Mouse (Mus musculus): ENCODE results near the gene Asic1. TPM values are rescaled to one million over a fixed set of nuclear protein-coding genes. Genes with fewer than 3 reads are reported as not detected.

Gene Asic1
- polyA plus RNA-seq, 1 experiment from 2014 or later: 51.7 TPM

- H3K36me3 ChIP-seq (replicated peaks; ENCODE audit: control insufficient read depth, insufficient read depth): peaks cover 55% of the 10 kb centered on the region
- H3K27me3 ChIP-seq (ENCODE audit: control insufficient read depth, insufficient read depth, low read length): no peaks in the 10 kb centered on the region
- ATAC-seq (ENCODE audit: low FRiP score) (no peak), DNase-seq (ENCODE audit: low spot score) (no peak)
- peaks cover 23% of the 10 kb centered on the region for H3K4me1 ChIP-seq (replicated peaks; ENCODE audit: control insufficient read depth, insufficient read depth, low read length)
- H3K4me3 ChIP-seq (replicated peaks; ENCODE audit: low read length): no peak overlapping the region
- no peak overlapping the region for H3K9ac ChIP-seq
- 80% methylated on average over 9 of the region's 9 CpGs for WGBS
- no peak overlapping the region for H3K27ac ChIP-seq
- no peaks in the 10 kb centered on the region for H3K9me3 ChIP-seq (ENCODE audit: control insufficient read depth, low read length)
- H3K4me2 ChIP-seq (replicated peaks): no peak overlapping the region
Measured at GRCm38 (mm10) chr15:99718461-99719021, 48.4 kb downstream of the Asic1 start.

GRCm38 (mm10) chr15:99719865-99720264 lies 49.7 kb downstream of the Asic1 start:
- Histone ChIP-seq H3K36me3 (replicated peaks; ENCODE audit: control insufficient read depth, insufficient read depth) (peaks cover 45% of the 10 kb centered on the region), H3K4me3 (replicated peaks; ENCODE audit: low read length) (no peak overlapping the region), H3K9ac (no peak overlapping the region), H3K4me2 (replicated peaks) (no peak overlapping the region), H3K27me3 (ENCODE audit: control insufficient read depth, insufficient read depth, low read length) (no peaks in the 10 kb centered on the region), H3K9me3 (ENCODE audit: control insufficient read depth, low read length) (no peaks in the 10 kb centered on the region), H3K4me1 (replicated peaks; ENCODE audit: control insufficient read depth, insufficient read depth, low read length) (peaks cover 36% of the 10 kb centered on the region), H3K27ac (no peak overlapping the region)
- DNase-seq (ENCODE audit: low spot score) (no peak), ATAC-seq (ENCODE audit: low FRiP score) (no peak)
- 81% methylated on average over 8 of the region's 8 CpGs for WGBS

- no peak for DNase-seq (ENCODE audit: low spot score)
- ATAC-seq (ENCODE audit: low FRiP score): no peak
- 83% methylated on average over 25 of the region's 25 CpGs for WGBS
- H3K27me3 ChIP-seq (ENCODE audit: control insufficient read depth, insufficient read depth, low read length): no peaks in the 10 kb centered on the region
- no peak overlapping the region for H3K4me3 ChIP-seq (replicated peaks; ENCODE audit: low read length)
- peaks cover 35% of the 10 kb centered on the region for H3K36me3 ChIP-seq (replicated peaks; ENCODE audit: control insufficient read depth, insufficient read depth)
- no peaks in the 10 kb centered on the region for H3K9me3 ChIP-seq (ENCODE audit: control insufficient read depth, low read length)
- peaks cover 34% of the 10 kb centered on the region for H3K4me1 ChIP-seq (replicated peaks; ENCODE audit: control insufficient read depth, insufficient read depth, low read length)
- no peak overlapping the region for H3K4me2 ChIP-seq (replicated peaks)
- no peak overlapping the region for H3K9ac ChIP-seq
- no peak overlapping the region for H3K27ac ChIP-seq
Measured at GRCm38 (mm10) chr15:99721921-99722743, 52.0 kb downstream of the Asic1 start.

- DNase-seq (ENCODE audit: low spot score): no peak
- Histone ChIP-seq H3K9me3 (ENCODE audit: control insufficient read depth, low read length) (no peaks in the 10 kb centered on the region), H3K36me3 (replicated peaks; ENCODE audit: control insufficient read depth, insufficient read depth) (peaks cover 42% of the 10 kb centered on the region), H3K27ac (peak overlapping the region; percentile 56; the same call in 1 of the 2 replicates), H3K4me1 (replicated peaks; ENCODE audit: control insufficient read depth, insufficient read depth, low read length) (peaks cover 29% of the 10 kb centered on the region), H3K9ac (0 out of 2 replicates have a peak overlapping the region, but pooled peaks have one; percentile 14), H3K4me2 (replicated peaks) (no peak overlapping the region), H3K27me3 (ENCODE audit: control insufficient read depth, insufficient read depth, low read length) (no peaks in the 10 kb centered on the region), H3K4me3 (replicated peaks; ENCODE audit: low read length) (no peak overlapping the region)
- WGBS: 48% methylated on average over 10 of the region's 10 CpGs
- no peak for ATAC-seq (ENCODE audit: low FRiP score)
Measured at GRCm38 (mm10) chr15:99723120-99723514, 52.9 kb downstream of the Asic1 start.

GRCm38 (mm10) chr15:99723515-99724291 lies 53.5 kb downstream of the Asic1 start:
- H3K27ac ChIP-seq: peak overlapping the region; percentile 56
- H3K4me2 ChIP-seq (replicated peaks): peak overlapping the region; percentile 51; the same call in 1 of the 2 replicates
- H3K4me3 ChIP-seq (replicated peaks; ENCODE audit: low read length): no peak overlapping the region
- no peaks in the 10 kb centered on the region for H3K27me3 ChIP-seq (ENCODE audit: control insufficient read depth, insufficient read depth, low read length)
- ATAC-seq (ENCODE audit: low FRiP score) (no peak), DNase-seq (ENCODE audit: low spot score) (no peak)
- H3K9ac ChIP-seq: 0 out of 2 replicates have a peak overlapping the region, but pooled peaks have one; percentile 14
- H3K9me3 ChIP-seq (ENCODE audit: control insufficient read depth, low read length): no peaks in the 10 kb centered on the region
- peaks cover 29% of the 10 kb centered on the region for H3K4me1 ChIP-seq (replicated peaks; ENCODE audit: control insufficient read depth, insufficient read depth, low read length)
- WGBS: 12% methylated on average over 11 of the region's 11 CpGs
- peaks cover 42% of the 10 kb centered on the region for H3K36me3 ChIP-seq (replicated peaks; ENCODE audit: control insufficient read depth, insufficient read depth)

GRCm38 (mm10) chr15:99724292-99725021 lies 54.3 kb downstream of the Asic1 start:
- WGBS: 9% methylated on average over 16 of the region's 16 CpGs

GRCm38 (mm10) chr15:99725341-99726155 lies 55.4 kb downstream of the Asic1 start, which contains the start of gene Cox14:
Gene Cox14 (plus strand): TSS chr15:99725618.
- H3K36me3 ChIP-seq (replicated peaks; ENCODE audit: control insufficient read depth, insufficient read depth): peaks cover 40% of the 10 kb centered on the region
- WGBS: under 1% methylated on average over 65 of the region's 68 CpGs
- DNase-seq (ENCODE audit: low spot score) (peak; percentile 100), ATAC-seq (ENCODE audit: low FRiP score) (peak; percentile 95)
- peak within 1 kb of the TSS; percentile 90 for H3K9ac ChIP-seq
- H3K4me2 ChIP-seq (replicated peaks): peak within 1 kb of the TSS; percentile 72
- H3K27me3 ChIP-seq (ENCODE audit: control insufficient read depth, insufficient read depth, low read length): no peaks in the 10 kb centered on the region
- H3K27ac ChIP-seq: peak within 1 kb of the TSS; percentile 85
- peak within 1 kb of the TSS; percentile 92 for H3K4me3 ChIP-seq (replicated peaks; ENCODE audit: low read length)
- H3K9me3 ChIP-seq (ENCODE audit: control insufficient read depth, low read length): no peaks in the 10 kb centered on the region
- H3K4me1 ChIP-seq (replicated peaks; ENCODE audit: control insufficient read depth, insufficient read depth, low read length): peaks cover 29% of the 10 kb centered on the region

More at GRCm38 (mm10) chr15:99724292-99725021, 54.3 kb downstream of the Asic1 start:
- Histone ChIP-seq H3K27me3 (ENCODE audit: control insufficient read depth, insufficient read depth, low read length) (no peaks in the 10 kb centered on the region), H3K4me1 (replicated peaks; ENCODE audit: control insufficient read depth, insufficient read depth, low read length) (peaks cover 29% of the 10 kb centered on the region), H3K4me3 (replicated peaks; ENCODE audit: low read length) (peak overlapping the region; percentile 92), H3K9me3 (ENCODE audit: control insufficient read depth, low read length) (no peaks in the 10 kb centered on the region), H3K27ac (peak overlapping the region; percentile 56), H3K36me3 (replicated peaks; ENCODE audit: control insufficient read depth, insufficient read depth) (peaks cover 45% of the 10 kb centered on the region), H3K4me2 (replicated peaks) (peak overlapping the region; percentile 51), H3K9ac (peak overlapping the region; percentile 37)
- ATAC-seq (ENCODE audit: low FRiP score) (0 out of 2 replicates have a peak, but pooled peaks have one; percentile 7), DNase-seq (ENCODE audit: low spot score) (peak; percentile 76)

- DNase-seq (ENCODE audit: low spot score) (no peak), ATAC-seq (ENCODE audit: low FRiP score) (no peak)
- Histone ChIP-seq H3K9me3 (ENCODE audit: control insufficient read depth, low read length) (no peaks in the 10 kb centered on the region), H3K27me3 (ENCODE audit: control insufficient read depth, insufficient read depth, low read length) (no peaks in the 10 kb centered on the region), H3K4me1 (replicated peaks; ENCODE audit: control insufficient read depth, insufficient read depth, low read length) (peaks cover 29% of the 10 kb centered on the region), H3K4me2 (replicated peaks) (peak overlapping the region; percentile 72), H3K9ac (peak overlapping the region; percentile 90), H3K27ac (peak overlapping the region; percentile 85; the same call in 1 of the 2 replicates), H3K4me3 (replicated peaks; ENCODE audit: low read length) (peak overlapping the region; percentile 92), H3K36me3 (replicated peaks; ENCODE audit: control insufficient read depth, insufficient read depth) (peaks cover 38% of the 10 kb centered on the region)
- WGBS: 87% methylated on average over 2 of the region's 2 CpGs
Measured at GRCm38 (mm10) chr15:99726549-99726948, 56.4 kb downstream of the Asic1 start.

Data from hindbrain, embryonic 14.5 days (tissue).